Mouse (Mus musculus): ENCODE measurements around the gene Bud23.

Bud23 gene

DNA sequence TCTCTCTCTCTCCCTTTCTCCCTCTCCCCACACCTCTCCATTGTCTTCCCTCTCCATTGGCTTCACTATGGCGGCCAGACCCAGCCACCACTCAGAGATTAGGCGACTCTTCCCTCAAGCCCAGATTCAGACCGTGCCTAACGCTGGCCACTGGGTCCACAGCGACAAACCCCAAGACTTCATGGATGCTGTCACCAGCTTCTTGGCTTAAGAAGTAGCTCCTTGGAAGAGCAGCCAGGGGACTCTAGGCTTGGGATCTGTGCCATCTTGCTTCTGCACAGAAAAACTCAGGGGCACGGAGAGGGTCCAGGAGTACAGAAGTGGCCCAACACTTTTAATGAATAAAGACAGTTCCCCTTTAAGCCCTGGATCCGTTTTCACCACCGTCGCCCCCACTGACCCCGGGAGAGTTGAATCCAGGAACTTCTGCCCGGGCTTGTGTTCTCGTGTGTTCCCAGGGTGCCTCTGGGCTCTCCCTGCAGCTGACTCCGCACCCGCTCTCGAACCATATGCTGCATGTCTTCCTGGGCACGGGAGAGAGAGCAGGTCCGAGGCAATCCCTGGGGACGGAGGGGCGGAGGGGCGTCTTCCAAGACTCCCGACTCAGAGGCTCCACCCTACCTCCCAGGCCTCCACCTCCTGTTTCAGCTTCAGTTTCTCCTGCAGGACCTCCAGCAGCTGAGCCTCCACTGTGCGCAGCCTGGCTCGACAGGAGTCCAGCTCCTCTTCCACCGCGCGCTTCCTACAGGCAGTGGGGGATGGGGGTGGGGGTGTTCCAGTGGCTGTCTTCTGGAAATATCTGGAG lies 52.7 kb downstream of the Bud23 start:
- no peak for TF ChIP-seq GATA4 (IDR thresholded peaks at IDR 0.05; ENCODE audit: insufficient replicate concordance, low read length)

GRCm38 (mm10) chr5:135010841-135011743 lies 53.7 kb downstream of the Bud23 start:
- no peak for TF ChIP-seq GATA4 (IDR thresholded peaks at IDR 0.05; ENCODE audit: insufficient replicate concordance, low read length)

GRCm38 (mm10) chr5:135010320-135010709 lies 54.4 kb downstream of the Bud23 start:
- TF ChIP-seq GATA4 (IDR thresholded peaks at IDR 0.05; ENCODE audit: insufficient replicate concordance, low read length): no peak

- no peak for TF ChIP-seq GATA4 (IDR thresholded peaks at IDR 0.05; ENCODE audit: insufficient replicate concordance, low read length)
Observed at GRCm38 (mm10) chr5:135009590-135010319, 55.0 kb downstream of the Bud23 start.

DNA sequence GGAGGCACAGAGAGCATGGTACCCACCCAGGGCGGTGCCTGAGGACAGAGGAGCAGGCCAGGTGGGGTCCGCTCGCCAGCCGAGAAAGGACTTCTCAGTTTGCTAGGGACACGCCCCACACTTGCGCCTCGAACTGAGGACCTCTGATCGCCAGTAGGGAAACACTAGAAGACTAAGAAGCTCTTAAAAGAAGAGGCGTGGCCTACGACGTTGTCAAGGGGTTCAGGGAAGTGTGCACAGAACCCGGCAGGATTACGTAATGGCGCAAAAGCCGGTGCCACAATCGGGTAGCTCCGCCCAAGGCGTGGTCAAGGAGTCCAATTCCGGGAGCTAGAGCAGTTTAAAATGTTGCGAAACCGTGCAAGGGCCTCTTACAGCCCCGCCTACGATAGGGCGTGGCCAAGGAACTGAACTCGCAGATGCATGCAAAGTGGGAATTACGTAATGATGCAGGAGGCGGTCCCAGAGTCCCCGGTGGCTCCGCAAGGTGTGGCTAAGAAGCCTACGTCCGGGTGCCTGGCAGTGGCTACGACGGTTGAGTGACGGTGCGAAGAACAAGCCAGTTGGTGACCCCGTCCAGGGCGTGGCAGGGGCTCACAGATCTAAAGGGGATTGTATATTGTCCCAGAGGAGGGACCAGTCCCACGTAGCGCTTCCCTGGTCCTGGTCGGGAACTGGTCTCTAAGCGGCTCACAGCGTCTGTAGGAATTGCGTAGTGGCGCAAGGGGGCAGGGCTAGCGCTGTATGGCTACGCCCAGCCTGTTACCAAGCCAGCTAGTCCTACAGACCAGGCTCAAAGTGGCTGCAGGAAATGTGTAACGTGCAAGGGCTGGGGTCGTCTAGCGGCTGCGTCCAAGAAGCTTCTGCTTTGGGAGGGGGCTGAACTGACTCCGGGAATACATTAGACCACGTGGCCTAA lies 55.8 kb downstream of the Bud23 start, which contains the start of gene Abhd11:
Gene Abhd11, plus strand, starts transcription at position 482 of the 919 bp plus-strand sequence.
- no peak; the same call in 1 of the 2 replicates for TF ChIP-seq GATA4 (IDR thresholded peaks at IDR 0.05; ENCODE audit: insufficient replicate concordance, low read length)

GRCm38 (mm10) chr5:135007802-135008571 lies 56.8 kb downstream of the Bud23 start:
- no peak for TF ChIP-seq GATA4 (IDR thresholded peaks at IDR 0.05; ENCODE audit: insufficient replicate concordance, low read length)

Measured in liver, adult (tissue).